31 mouse cellular contexts compared by ENCODE assay signal in genomic region chr4:141196981-141197685, GRCm38 (mm10). TPM values are rescaled to one million over a fixed set of nuclear protein-coding genes. Genes with fewer than 3 reads are reported as not detected.
DNase-seq lines count a peak whose midpoint lies in the region; ATAC-seq and TF ChIP-seq lines count a peak whose summit lies in the region.
"Had no signal": no experiment of that assay in that cellular context is flagged by ENCODE, and none has a peak within 500 bp of the region (broad histone marks: within the 10 kb centered on the region; RNA-seq: fewer than 3 reads in every experiment).

No protein-coding gene starts in this region.

- WGBS in lung, postnatal 0 days = 97% methylated on average over 13 of the region's 13 CpGs
- WGBS in intestine, embryonic 15.5 days = 90% methylated on average over 13 of the region's 13 CpGs
- 57% methylated on average over 13 of the region's 13 CpGs for WGBS in small intestine, adult 2 months

- intact Hi-C loops in left cerebral cortex, postnatal 14 days (cut with DNase I) = no loop called here

- no peaks in the 10 kb centered on the region for H3K9me3 ChIP-seq in lung, postnatal 0 days (ENCODE audit: low read length)
- no peaks in the 10 kb centered on the region for H3K9me3 ChIP-seq in intestine, embryonic 15.5 days
- H3K9me3 ChIP-seq: forebrain, embryonic 12.5 days; heart, embryonic 15.5 days; hindbrain, embryonic 12.5 days; midbrain, embryonic 12.5 days had no signal

- H3K36me3 ChIP-seq in lung, postnatal 0 days (ENCODE audit: insufficient read depth, low read length) = peaks cover 18% of the 10 kb centered on the region
- H3K36me3 ChIP-seq in intestine, embryonic 15.5 days = peaks cover 47% of the 10 kb centered on the region
- peaks cover 55% of the 10 kb centered on the region for H3K36me3 ChIP-seq in small intestine, adult 2 months (ENCODE audit: control insufficient read depth, insufficient read depth, low read length)

- H3K9ac ChIP-seq in lung, postnatal 0 days (replicated peaks; ENCODE audit: low read depth) = no peak overlapping the region
- no peak overlapping the region for H3K9ac ChIP-seq in intestine, embryonic 15.5 days
- H3K9ac ChIP-seq: embryonic facial prominence, embryonic 13.5 days; forebrain, embryonic 12.5 days; heart, embryonic 15.5 days; hindbrain, embryonic 12.5 days; liver, embryonic 14.5 days; midbrain, embryonic 12.5 days had no signal

- no peak for TF ChIP-seq CTCF in lung, postnatal 0 days (IDR thresholded peaks at IDR 0.05)
- TF ChIP-seq CTCF in small intestine, adult 2 months (IDR thresholded peaks at IDR 0.05; ENCODE audit: extremely low read depth, insufficient read length, insufficient replicate concordance, low read depth, low read length) = no peak

- no peak for TF ChIP-seq EP300 in lung, postnatal 0 days (IDR thresholded peaks at IDR 0.05)

- H3K27me3 ChIP-seq in lung, postnatal 0 days (replicated peaks; ENCODE audit: insufficient read depth, low read length) = no peaks in the 10 kb centered on the region
- no peaks in the 10 kb centered on the region for H3K27me3 ChIP-seq in intestine, embryonic 15.5 days (replicated peaks)
- no peaks in the 10 kb centered on the region for H3K27me3 ChIP-seq in small intestine, adult 2 months (ENCODE audit: control insufficient read depth, insufficient read depth, low read length)
- H3K27me3 ChIP-seq: embryonic facial prominence, embryonic 13.5 days; forebrain, embryonic 12.5 days; heart, embryonic 15.5 days; hindbrain, embryonic 12.5 days; midbrain, embryonic 12.5 days had no signal

- no peak for DNase-seq in lung, postnatal 0 days (ENCODE audit: low spot score)
- no peak for DNase-seq in lung, postnatal 25 days (ENCODE audit: low spot score)
- no peak for DNase-seq in adrenal gland, postnatal 4 days (ENCODE audit: low spot score in 2 of 2)
- DNase-seq in left cerebral cortex, postnatal 14 days (ENCODE audit: low spot score in 2 of 2) = no peak
- DNase-seq: adrenal gland, postnatal 10 days; cerebellum, adult 11-12 months; cerebellum, postnatal 10 days; gastrocnemius, postnatal 10 days; heart, postnatal 36 days; kidney, adult 8-10 months; kidney, postnatal 4 days; left cerebral cortex, postnatal 4 days; lung, adult 2 months; lung, postnatal 14 days; retina, postnatal 1 day; right cerebral cortex, postnatal 14 days; thymus, postnatal 4 days had no signal

- no peaks in the 10 kb centered on the region for H3K4me1 ChIP-seq in lung, postnatal 0 days (ENCODE audit: insufficient read depth, low read depth, low read length)
- H3K4me1 ChIP-seq in intestine, embryonic 15.5 days (replicated peaks) = 0 out of 2 replicates have a peak, but pooled peaks cover 5% of the 10 kb centered on the region
- peaks cover 12% of the 10 kb centered on the region; the same call in 1 of the 2 replicates for H3K4me1 ChIP-seq in small intestine, adult 2 months (ENCODE audit: control insufficient read depth, insufficient read depth, insufficient read length, low read length)
- H3K4me1 ChIP-seq: embryonic facial prominence, embryonic 13.5 days; forebrain, embryonic 12.5 days; heart, embryonic 15.5 days; hindbrain, embryonic 12.5 days; midbrain, embryonic 12.5 days had no signal

- peak; percentile 28; the same call in 1 of the 2 replicates for ATAC-seq in lung, postnatal 0 days
- peak; percentile 94 for ATAC-seq in intestine, embryonic 15.5 days
- ATAC-seq in monocyte, adult 5-6 weeks (replicated peaks; ENCODE audit: insufficient number of reproducible peaks, low FRiP score, low TSS enrichment, poor library complexity, severe bottlenecking) = no peak

- no peak for TF ChIP-seq POLR2A in small intestine, adult 2 months (IDR thresholded peaks at IDR 0.05; ENCODE audit: low read depth, low read length)

- no peak overlapping the region for H3K4me2 ChIP-seq in lung, postnatal 0 days (replicated peaks; ENCODE audit: low read depth, low read length)
- no peak overlapping the region for H3K4me2 ChIP-seq in intestine, embryonic 15.5 days (replicated peaks)
- H3K4me2 ChIP-seq: embryonic facial prominence, embryonic 13.5 days; forebrain, embryonic 12.5 days; heart, embryonic 15.5 days; hindbrain, embryonic 12.5 days; midbrain, embryonic 12.5 days had no signal

- no peak overlapping the region for H3K4me3 ChIP-seq in lung, postnatal 0 days (ENCODE audit: low read depth, low read length)
- H3K4me3 ChIP-seq in intestine, embryonic 15.5 days (replicated peaks) = no peak overlapping the region
- H3K4me3 ChIP-seq in small intestine, adult 2 months (ENCODE audit: low read depth, low read length) = no peak overlapping the region
- H3K4me3 ChIP-seq: embryonic facial prominence, embryonic 13.5 days; erythroblast, embryonic 14.5 days; forebrain, embryonic 12.5 days; heart, embryonic 15.5 days; hindbrain, embryonic 12.5 days; midbrain, embryonic 12.5 days had no signal

- H3K27ac ChIP-seq in lung, postnatal 0 days (ENCODE audit: low read length) = no peak overlapping the region
- peak overlapping the region; percentile 44; the same call in 1 of the 2 replicates for H3K27ac ChIP-seq in intestine, embryonic 15.5 days
- peak overlapping the region; percentile 57 for H3K27ac ChIP-seq in small intestine, adult 2 months (ENCODE audit: insufficient read depth, low read depth, low read length)
- H3K27ac ChIP-seq: embryonic facial prominence, embryonic 13.5 days; forebrain, embryonic 12.5 days; heart, embryonic 15.5 days; hindbrain, embryonic 12.5 days; kidney, postnatal 0 days; liver, embryonic 14.5 days; midbrain, embryonic 12.5 days had no signal

RNA-seq across cellular contexts. Expression of gene Rsg1, which starts 16.6 kb away (rescaled TPM):
- polyA plus RNA-seq in lung, postnatal 0 days (2015; fragmentation: Nextera tagmentation; extraction: Ambion mirVana) = 2.0 and 2.4 TPM in 2 replicates
- polyA plus RNA-seq in intestine, embryonic 15.5 days (2015; fragmentation: Nextera tagmentation; extraction: Ambion mirVana) = 3.9 and 5.1 TPM in 2 replicates
- polyA plus RNA-seq in small intestine, adult 2 months (2012; rRNA removed) = 0.51 and 0.81 TPM in 2 replicates
- total RNA-seq in adrenal gland, postnatal 4 days (2021) = 1 to 10 TPM; 2.5 to 2.7 TPM
- 1 to 10 TPM; 2.6 to 3.7 TPM for total RNA-seq in left cerebral cortex, postnatal 14 days (2021)
- total RNA-seq in monocyte, adult 5-6 weeks (2017) = 0.38 to 2.7 TPM in 2 of 3 replicates, not detected in the other
- polyA plus RNA-seq: erythroblast, embryonic 14.5 days had no signal

RNA-seq across cellular contexts. Expression of gene Arhgef19, which starts 42.2 kb away (rescaled TPM):
- 2.9 and 3.8 TPM in 2 replicates for polyA plus RNA-seq in lung, postnatal 0 days (2015; fragmentation: Nextera tagmentation; extraction: Ambion mirVana)
- 16.3 and 17.8 TPM in 2 replicates for polyA plus RNA-seq in intestine, embryonic 15.5 days (2015; fragmentation: Nextera tagmentation; extraction: Ambion mirVana)
- polyA plus RNA-seq in small intestine, adult 2 months (2012; rRNA removed) = 29.3 and 48.8 TPM in 2 replicates
- total RNA-seq in adrenal gland, postnatal 4 days (2021) = 10 to 100 TPM; 37.5 to 39.2 TPM
- total RNA-seq in left cerebral cortex, postnatal 14 days (2021) = 10 to 100 TPM in 1 of 2 experiments, 1 to 10 TPM in 1; 9.2 to 10.5 TPM
- total RNA-seq in monocyte, adult 5-6 weeks (2017) = not detected in 3 replicates
- total RNA-seq: common myeloid progenitor, adult 5-6 weeks; granulocyte monocyte progenitor cell, adult 5-6 weeks; megakaryocyte, adult 5-6 weeks had no signal

RNA-seq across cellular contexts. Expression of gene Fbxo42, which starts 49.4 kb away (rescaled TPM):
- 11.1 and 12.7 TPM in 2 replicates for polyA plus RNA-seq in lung, postnatal 0 days (2015; fragmentation: Nextera tagmentation; extraction: Ambion mirVana)
- 17.4 and 18.7 TPM in 2 replicates for polyA plus RNA-seq in intestine, embryonic 15.5 days (2015; fragmentation: Nextera tagmentation; extraction: Ambion mirVana)
- polyA plus RNA-seq in small intestine, adult 2 months (2012; rRNA removed) = 6.6 and 13.1 TPM in 2 replicates
- total RNA-seq in adrenal gland, postnatal 4 days (2021) = 10 to 100 TPM; 25.3 to 25.9 TPM
- 10 to 100 TPM; 31.6 to 38.8 TPM for total RNA-seq in left cerebral cortex, postnatal 14 days (2021)
- total RNA-seq in monocyte, adult 5-6 weeks (2017) = 5.0 to 11.5 TPM (median 5.5 TPM) in 3 replicates

RNA-seq across cellular contexts. Expression of gene Szrd1, which starts 57.6 kb away (rescaled TPM):
- polyA plus RNA-seq in lung, postnatal 0 days (2015; fragmentation: Nextera tagmentation; extraction: Ambion mirVana) = 29.3 and 33.4 TPM in 2 replicates
- polyA plus RNA-seq in intestine, embryonic 15.5 days (2015; fragmentation: Nextera tagmentation; extraction: Ambion mirVana) = 42.7 and 44.3 TPM in 2 replicates
- polyA plus RNA-seq in small intestine, adult 2 months (2012; rRNA removed) = 27.0 and 52.5 TPM in 2 replicates
- total RNA-seq in adrenal gland, postnatal 4 days (2021) = 100 to 1,000 TPM; 115 to 132 TPM
- total RNA-seq in left cerebral cortex, postnatal 14 days (2021) = 10 to 100 TPM; 43.8 to 48.6 TPM
- total RNA-seq in monocyte, adult 5-6 weeks (2017) = 35.3 to 47.0 TPM (median 43.5 TPM) in 3 replicates

Comparison
In these comparisons a context has a peak if more than half of its experiments do, and no peak if none do; other contexts are left out.
1. RNA of gene Arhgef19, which starts 42.2 kb away (total RNA-seq): 37.5 to 39.2 TPM in adrenal gland, postnatal 4 days and 9.2 to 10.5 TPM in left cerebral cortex, postnatal 14 days; not detected in monocyte, adult 5-6 weeks; every median in the first group is over 10 times any median in the second.